Mouse (Mus musculus) thymus, adult 18-20 months (tissue): ENCODE results near the gene Map2k1.
"Not testable (repeated sequence)": the region's sequence is repeated elsewhere in the genome, so short reads cannot be mapped to it uniquely, and the experiment has no call there.

Source experiments
- DNase-seq, 2 experiments: peaks; one replicate each; pipeline ENCODE4 v3.0.0; 2022; ENCODE audit warnings: mixed read lengths in 2 of 2

The Map2k1 gene

GRCm38 (mm10) chr9:64138896-64139295 lies 114.5 kb downstream of the Map2k1 start:
- DNase-seq: not testable (repeated sequence)
